Mouse (Mus musculus) forebrain, embryonic 14.5 days (tissue): ENCODE results near the gene Hps3. TPM values are rescaled to one million over a fixed set of nuclear protein-coding genes. Genes with fewer than 3 reads are reported as not detected.

Source experiments
- ATAC-seq: fragments of 200-750 bp; cut with Nextera tagmentation; 2 replicates; pipeline ENCODE4 v1.8.0; 2017; ENCODE audit warnings: mild to moderate bottlenecking, moderate library complexity
- DNase-seq: peaks from one replicate; pipeline ENCODE4 v3.0.0-alpha.2; 2015; ENCODE audit warnings: low spot score
- H3K27ac ChIP-seq: fragments of 300-500 bp; sonication (generic); 2 replicates; pipeline ENCODE4 v1.5.1; 2014; ENCODE audit warnings: low read depth, mild to moderate bottlenecking, control low read depth, low read length, moderate library complexity
- H3K27me3 ChIP-seq: fragments of 300-500 bp; sonication (generic); replicated peaks from 2 replicates; pipeline ENCODE4 v1.6.1; 2014; ENCODE audit warnings: low read length, control low read depth, mixed read lengths; ENCODE audit not compliant: control insufficient read depth, insufficient read depth
- H3K36me3 ChIP-seq: fragments of 300-500 bp; sonication (generic); 2 replicates; pipeline ENCODE4 v1.6.1; 2014; ENCODE audit warnings: low read length, control low read depth; ENCODE audit not compliant: control insufficient read depth, insufficient read depth
- H3K4me1 ChIP-seq: fragments of 300-500 bp; sonication (generic); 2 replicates; pipeline ENCODE4 v1.6.1; 2014; ENCODE audit warnings: antibody characterized with exemption, low read length, control low read depth; ENCODE audit not compliant: control insufficient read depth, insufficient read depth
- H3K4me2 ChIP-seq: fragments of 300-500 bp; sonication (generic); 2 replicates; pipeline ENCODE4 v1.6.1; 2014; ENCODE audit warnings: mild to moderate bottlenecking, control low read depth, low read length
- H3K4me3 ChIP-seq: fragments of 300-500 bp; sonication (generic); 2 replicates; pipeline ENCODE4 v1.5.1; 2014; ENCODE audit warnings: low read depth, low read length, control low read depth
- H3K9ac ChIP-seq: fragments of 300-500 bp; sonication (generic); 2 replicates; pipeline ENCODE4 v1.6.1; 2014; ENCODE audit warnings: mild to moderate bottlenecking, low read length, control low read depth, moderate library complexity
- H3K9me3 ChIP-seq: fragments of 300-500 bp; sonication (generic); replicated peaks from 2 replicates; pipeline ENCODE4 v1.6.1; 2016; ENCODE audit warnings: low read length, control low read depth, mixed read lengths; ENCODE audit not compliant: control insufficient read depth
- polyA plus RNA-seq: library from polyadenylated mRNA; unstranded; fragments of >200 nt; fragmentation: Nextera tagmentation; extraction: Ambion mirVana; gene quantifications from 2 replicates; pipeline ENCODE4 v1.2.1, GENCODE M21; 2014

The Hps3 gene
- polyA plus RNA-seq, 1 experiment from 2014 or later = 9.3 TPM

- H3K4me1 ChIP-seq = no peaks in the 10 kb centered on the region
- no peak overlapping the region for H3K9ac ChIP-seq
- ATAC-seq (no peak), DNase-seq (no peak)
- H3K4me3 ChIP-seq = no peak overlapping the region
- no peaks in the 10 kb centered on the region for H3K27me3 ChIP-seq
- no peak overlapping the region for H3K4me2 ChIP-seq
- H3K27ac ChIP-seq = no peak overlapping the region
- H3K36me3 ChIP-seq = no peaks in the 10 kb centered on the region
- no peaks in the 10 kb centered on the region for H3K9me3 ChIP-seq
Observed at GRCm38 (mm10) chr3:19948552-19948951, 86.6 kb downstream of the Hps3 start.

Other genes starting within 250 kb of the Hps3 start
- gene Cp, start 78.3 kb downstream of the Hps3 start, polyA plus RNA-seq = 5.2 and 8.1 TPM in 2 replicates
- gene Hltf, start 22.5 kb upstream of the Hps3 start, polyA plus RNA-seq = 27.6 and 34.4 TPM in 2 replicates
- gene Gyg, start 120.0 kb upstream of the Hps3 start, polyA plus RNA-seq = 33.2 and 35.3 TPM in 2 replicates
- 0.23 TPM in 1 of 2 replicates, not detected in the other for gene Cpa3, start 206.9 kb upstream of the Hps3 start, polyA plus RNA-seq
- gene Cpb1, start 240.4 kb upstream of the Hps3 start, polyA plus RNA-seq = not detected in 2 replicates